Mouse (Mus musculus) MEL (cell line): ENCODE results near the gene Setd5.

Experiments
- CTCF ChIP-seq, 3 experiments: IDR thresholded peaks in 2 of 3; conservative IDR thresholded peaks in 1 of 3; 2 replicates each; pipeline ENCODE4 v1.5.1; 2011 to 2012; ENCODE audit warnings: low read length in 3 of 3, low read depth in 2 of 3, mild to moderate bottlenecking in 2 of 3, improper control_type of control experiment in 1 of 3, inconsistent platforms in 1 of 3, mixed read lengths in 1 of 3, moderate library complexity in 1 of 3; ENCODE audit not compliant: control insufficient read depth in 1 of 3, insufficient read depth in 1 of 3, poor library complexity in 1 of 3, severe bottlenecking in 1 of 3
- ELF1 ChIP-seq: IDR thresholded peaks from 2 replicates; pipeline ENCODE4 v1.6.1; 2014; ENCODE audit warnings: low read depth, mild to moderate bottlenecking, inconsistent platforms, low read length, improper control_type of control experiment, moderate library complexity
- EP300 ChIP-seq, 2 experiments: IDR thresholded peaks; 2 replicates each; pipeline ENCODE4 v1.6.1; 2011; ENCODE audit warnings: improper control_type of control experiment in 2 of 2, low read length in 2 of 2, low read depth in 1 of 2, mild to moderate bottlenecking in 1 of 2
- MAX ChIP-seq: IDR thresholded peaks from 2 replicates; pipeline ENCODE4 v1.6.1; 2011; ENCODE audit warnings: low read length, improper control_type of control experiment
- MAZ ChIP-seq: IDR thresholded peaks from 2 replicates; pipeline ENCODE4 v1.6.1; 2012; ENCODE audit warnings: low read depth, mild to moderate bottlenecking, inconsistent platforms, low read length, improper control_type of control experiment
- MEF2A ChIP-seq: IDR thresholded peaks from 2 replicates; pipeline ENCODE4 v1.6.1; 2014; ENCODE audit warnings: low read depth, mild to moderate bottlenecking, inconsistent platforms, low read length, improper control_type of control experiment; ENCODE audit not compliant: poor library complexity, insufficient replicate concordance, severe bottlenecking; ENCODE audit errors: extremely low read depth
- MXI1 ChIP-seq: IDR thresholded peaks from 2 replicates; pipeline ENCODE4 v1.6.1; 2011; ENCODE audit warnings: mild to moderate bottlenecking, low read depth, low read length, improper control_type of control experiment
- NRF1 ChIP-seq: IDR thresholded peaks from 2 replicates; pipeline ENCODE4 v1.6.1; 2014; ENCODE audit warnings: low read depth, mild to moderate bottlenecking, inconsistent platforms, low read length, improper control_type of control experiment, moderate library complexity; ENCODE audit not compliant: poor library complexity, insufficient read depth, severe bottlenecking
- POLR2A ChIP-seq, 2 experiments: IDR thresholded peaks; 2 replicates each; pipeline ENCODE4 v1.6.1; 2011 to 2012; ENCODE audit warnings: low read length in 2 of 2, mild to moderate bottlenecking in 2 of 2, control low read depth in 1 of 2, improper control_type of control experiment in 1 of 2, low read depth in 1 of 2, moderate library complexity in 1 of 2; ENCODE audit not compliant: control insufficient read depth in 1 of 2, insufficient read depth in 1 of 2, poor library complexity in 1 of 2
- SIN3A ChIP-seq: IDR thresholded peaks from 2 replicates; pipeline ENCODE4 v1.6.1; 2012; ENCODE audit warnings: low read length, improper control_type of control experiment, inconsistent platforms
- SMC3 ChIP-seq: IDR thresholded peaks from 2 replicates; pipeline ENCODE4 v1.6.1; 2011; ENCODE audit warnings: low read depth, low read length, improper control_type of control experiment
- TBP ChIP-seq: IDR thresholded peaks from 2 replicates; pipeline ENCODE4 v1.8.0; 2011; ENCODE audit warnings: low read depth, low read length, improper control_type of control experiment
- USF1 ChIP-seq: IDR thresholded peaks from 2 replicates; pipeline ENCODE4 v1.6.1; 2014; ENCODE audit warnings: low read depth, mild to moderate bottlenecking, inconsistent platforms, low read length, improper control_type of control experiment, moderate library complexity

GRCm38 (mm10) chr6:113029006-113029405, 48.2 kb upstream of the Setd5 start:
- TF ChIP-seq TBP (no peak), SIN3A (no peak), MEF2A (no peak), CTCF (IDR thresholded peaks at IDR 0.05 in 2 of 3, conservative IDR thresholded peaks at IDR 0.05 in 1 of 3; ENCODE audit: control insufficient read depth in 1 of 3, insufficient read depth in 1 of 3, low read depth in 2 of 3, low read length in 3 of 3, poor library complexity in 1 of 3, severe bottlenecking in 1 of 3) (no peak), POLR2A (IDR thresholded peaks at IDR 0.05; ENCODE audit: control insufficient read depth in 1 of 2, insufficient read depth in 1 of 2, low read depth in 1 of 2, low read length in 2 of 2, poor library complexity in 1 of 2) (no peak), USF1 (no peak), MXI1 (no peak), SMC3 (no peak), EP300 (IDR thresholded peaks at IDR 0.05; ENCODE audit: low read depth in 1 of 2, low read length in 2 of 2) (no peak), MAZ (no peak), MAX (no peak), NRF1 (no peak), ELF1 (no peak)
